Mouse (Mus musculus) kidney, adult 2 months (tissue): Measurements from ENCODE around the gene Btrc. TPM values are rescaled to one million over a fixed set of nuclear protein-coding genes. Genes with fewer than 3 reads are reported as not detected.
"Not testable (repeated sequence)": the region's sequence is repeated elsewhere in the genome, so short reads cannot be mapped to it uniquely, and the experiment has no call there.

Source experiments
- DNase-seq: peaks from one replicate; pipeline ENCODE4 v3.0.0; 2021
- H3K27ac ChIP-seq: fragments of 200-500 bp; 2 replicates; pipeline ENCODE4 v1.5.1; 2012; ENCODE audit warnings: low read depth, low read length, control low read depth, inconsistent platforms; ENCODE audit not compliant: insufficient read depth
- H3K27me3 ChIP-seq: fragments of 200-500 bp; replicated peaks from 2 replicates; pipeline ENCODE4 v1.6.1; 2012; ENCODE audit warnings: mild to moderate bottlenecking, moderate library complexity, low read length, inconsistent platforms; ENCODE audit not compliant: control insufficient read depth, insufficient read depth
- H3K36me3 ChIP-seq: fragments of 200-500 bp; 2 replicates; pipeline ENCODE4 v1.6.1; 2012; ENCODE audit warnings: mild to moderate bottlenecking, moderate library complexity, low read length, inconsistent platforms; ENCODE audit not compliant: control insufficient read depth, insufficient read depth
- H3K4me1 ChIP-seq: fragments of 200-500 bp; 2 replicates; pipeline ENCODE4 v1.6.1; 2011; ENCODE audit warnings: low read length; ENCODE audit not compliant: control insufficient read depth, insufficient read depth
- H3K4me3 ChIP-seq: fragments of 200-500 bp; 2 replicates; pipeline ENCODE4 v1.5.1; 2011; ENCODE audit warnings: mild to moderate bottlenecking, low read depth, low read length, control low read depth; ENCODE audit not compliant: insufficient read depth
- CTCF ChIP-seq: fragments of 200-500 bp; conservative IDR thresholded peaks from 2 replicates; pipeline ENCODE4 v1.5.1; 2011; ENCODE audit warnings: low read depth, mild to moderate bottlenecking, control low read depth, low read length, moderate library complexity, mixed read lengths; ENCODE audit not compliant: insufficient read depth, insufficient read length
- POLR2A ChIP-seq: fragments of 200-500 bp; IDR thresholded peaks from one replicate; pipeline ENCODE4 v1.6.1; 2011; ENCODE audit warnings: low read depth, low read length, control low read depth
- WGBS: fragments of 180-500 bp; shearing (Covaris S2); methylation state at CpG from one replicate; pipeline ENCODE4 v1.1.7; 2018; 5-methylcytosine and 5-hydroxymethylcytosine counted together
- polyA plus RNA-seq: library from polyadenylated mRNA; depleted of rRNA; stranded (reverse); fragments of >200 nt; gene quantifications from 2 replicates; pipeline ENCODE4 v1.2.3, GENCODE M21; 2012

Btrc gene
- polyA plus RNA-seq, 1 experiment = 23.4 TPM

GRCm38 (mm10) chr19:45542061-45542460 is 178.5 kb downstream of the Btrc start:
- Histone ChIP-seq H3K27ac (no peak overlapping the region), H3K27me3 (no peaks in the 10 kb centered on the region), H3K4me1 (no peaks in the 10 kb centered on the region), H3K4me3 (no peak overlapping the region; the same call in 1 of the 2 replicates), H3K36me3 (no peaks in the 10 kb centered on the region)
- WGBS = 50% methylated on average over 3 of the region's 3 CpGs
- no peak for DNase-seq
- no peak for TF ChIP-seq POLR2A
- TF ChIP-seq CTCF = no peak

GRCm38 (mm10) chr19:45544152-45544924 is 180.8 kb downstream of the Btrc start:
- 3% methylated on average over 22 of the region's 26 CpGs for WGBS

GRCm38 (mm10) chr19:45544925-45545321 is 181.4 kb downstream of the Btrc start:
- H3K36me3 ChIP-seq = no peaks in the 10 kb centered on the region
- H3K27me3 ChIP-seq = no peaks in the 10 kb centered on the region

More at GRCm38 (mm10) chr19:45544152-45544924, 180.8 kb downstream of the Btrc start:
- DNase-seq = no peak
- Histone ChIP-seq H3K4me3 (peak overlapping the region; percentile 53), H3K36me3 (no peaks in the 10 kb centered on the region), H3K27ac (no peak overlapping the region), H3K4me1 (no peaks in the 10 kb centered on the region), H3K27me3 (no peaks in the 10 kb centered on the region)
- no peak for TF ChIP-seq CTCF
- TF ChIP-seq POLR2A = no peak

GRCm38 (mm10) chr19:45548196-45548595 is 184.7 kb downstream of the Btrc start:
- H3K36me3 ChIP-seq, DNase-seq, H3K27ac ChIP-seq, H3K27me3 ChIP-seq, H3K4me3 ChIP-seq, H3K4me1 ChIP-seq: not testable (repeated sequence)

More at GRCm38 (mm10) chr19:45544925-45545321, 181.4 kb downstream of the Btrc start:
- Histone ChIP-seq H3K4me1 (no peaks in the 10 kb centered on the region), H3K27ac (no peak overlapping the region), H3K4me3 (peak overlapping the region; percentile 53)
- WGBS = 1% methylated on average over 30 of the region's 30 CpGs
- TF ChIP-seq CTCF (peak; percentile 80), POLR2A (no peak)
- DNase-seq = peak; percentile 79

GRCm38 (mm10) chr19:45549128-45549915 is 185.8 kb downstream of the Btrc start:
- Histone ChIP-seq H3K36me3 (no peaks in the 10 kb centered on the region), H3K27ac (no peak overlapping the region), H3K27me3 (no peaks in the 10 kb centered on the region), H3K4me3 (no peak overlapping the region), H3K4me1 (no peaks in the 10 kb centered on the region)
- TF ChIP-seq CTCF (no peak), POLR2A (no peak)
- 54% methylated on average over 23 of the region's 23 CpGs for WGBS
- peak; percentile 13 for DNase-seq

GRCm38 (mm10) chr19:45549948-45550347 is 186.4 kb downstream of the Btrc start:
- no peaks in the 10 kb centered on the region for H3K36me3 ChIP-seq
- H3K27me3 ChIP-seq = no peaks in the 10 kb centered on the region
- no peak overlapping the region for H3K27ac ChIP-seq
- no peak for DNase-seq
- 69% methylated on average over 4 of the region's 4 CpGs for WGBS
- H3K4me1 ChIP-seq = no peaks in the 10 kb centered on the region
- H3K4me3 ChIP-seq = no peak overlapping the region
- TF ChIP-seq POLR2A = no peak

- Histone ChIP-seq H3K4me1 (no peaks in the 10 kb centered on the region), H3K36me3 (no peaks in the 10 kb centered on the region), H3K27ac (no peak overlapping the region), H3K4me3 (no peak overlapping the region), H3K27me3 (no peaks in the 10 kb centered on the region)
- 48% methylated on average over 6 of the region's 6 CpGs for WGBS
- DNase-seq = no peak
- TF ChIP-seq CTCF (no peak), POLR2A (no peak)
Measured at GRCm38 (mm10) chr19:45552187-45552586, 188.7 kb downstream of the Btrc start.
